Mouse (Mus musculus): ENCODE measurements around the gene Prss36.
"Not testable (repeated sequence)": the region's sequence is repeated elsewhere in the genome, so short reads cannot be mapped to it uniquely, and the experiment has no call there.

Prss36 gene

DNA sequence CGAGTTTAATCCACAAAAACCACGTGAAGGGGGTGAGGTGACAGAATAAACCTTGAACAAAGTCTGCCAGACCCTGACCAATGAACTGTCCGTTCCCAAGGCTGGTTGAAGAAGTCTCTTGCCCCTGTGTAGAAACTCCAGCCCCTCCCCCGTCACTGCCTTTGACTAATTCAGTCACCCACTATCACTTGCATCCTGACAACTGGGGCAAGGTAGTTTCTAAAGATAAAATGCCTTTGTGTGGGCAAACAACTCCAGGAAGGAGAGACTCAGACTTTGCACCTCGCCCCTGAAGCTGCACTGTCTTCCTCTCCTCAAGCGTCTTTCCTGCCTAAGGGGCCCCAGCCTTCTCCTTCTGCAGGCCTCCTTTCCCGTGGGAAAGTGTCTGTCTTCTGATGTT, 46.5 kb downstream of the Prss36 start:
- DNase-seq, result no peak

GRCm38 (mm10) chr7:127898179-127898956, 48.2 kb downstream of the Prss36 start:
- DNase-seq, result no peak

DNA sequence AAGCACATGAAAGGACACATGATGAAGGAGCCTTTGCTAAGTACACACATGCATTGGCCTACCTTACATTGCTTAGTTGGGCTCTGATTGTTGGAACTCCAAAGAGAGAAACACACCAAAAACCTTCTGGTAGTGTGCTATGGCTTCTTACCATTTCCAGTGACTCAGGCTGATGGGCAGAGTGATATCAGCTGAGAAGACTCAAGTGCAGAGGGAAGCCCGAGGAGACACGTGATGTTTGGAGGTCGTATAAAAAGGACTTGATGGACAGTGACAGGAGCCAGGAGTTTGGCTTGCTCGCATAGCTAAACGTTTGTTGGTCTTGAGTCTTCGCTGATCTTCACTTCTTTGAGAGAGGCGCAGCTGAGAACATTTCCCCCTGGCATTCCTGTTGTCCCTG, 49.0 kb downstream of the Prss36 start:
- DNase-seq, result no peak

DNA sequence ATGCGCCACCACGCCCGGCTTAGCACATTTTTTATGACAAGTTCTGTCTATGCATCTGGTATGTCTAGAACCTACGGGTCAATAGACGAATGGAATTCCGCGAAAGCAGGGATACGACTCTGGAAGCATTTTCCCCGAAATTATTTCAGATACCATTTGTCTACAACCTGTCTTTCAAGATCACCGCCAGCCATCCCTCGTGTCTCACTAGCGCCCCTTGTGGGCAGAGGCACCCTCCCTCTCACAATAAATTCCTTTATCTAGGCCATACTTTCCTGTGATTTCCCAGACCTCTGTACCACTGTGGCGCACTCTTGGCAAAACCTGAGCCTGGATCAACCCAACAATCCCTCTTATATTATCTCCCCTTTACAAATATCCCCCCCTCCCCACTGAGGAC, 50.1 kb downstream of the Prss36 start:
- DNase-seq, result peak; percentile 59

- DNase-seq, result not testable (repeated sequence)
These were observed 50.6 kb downstream of the Prss36 start for GRCm38 (mm10) chr7:127895891-127896290.

- peak; percentile 98 for DNase-seq
These were observed 51.1 kb downstream of the Prss36 start, which contains the start of the genes Gm21974 and Vkorc1 for GRCm38 (mm10) chr7:127895442-127895841. Gm21974 (minus strand) TSS chr7:127895454. Vkorc1 (minus strand) TSS chr7:127895617.

DNA sequence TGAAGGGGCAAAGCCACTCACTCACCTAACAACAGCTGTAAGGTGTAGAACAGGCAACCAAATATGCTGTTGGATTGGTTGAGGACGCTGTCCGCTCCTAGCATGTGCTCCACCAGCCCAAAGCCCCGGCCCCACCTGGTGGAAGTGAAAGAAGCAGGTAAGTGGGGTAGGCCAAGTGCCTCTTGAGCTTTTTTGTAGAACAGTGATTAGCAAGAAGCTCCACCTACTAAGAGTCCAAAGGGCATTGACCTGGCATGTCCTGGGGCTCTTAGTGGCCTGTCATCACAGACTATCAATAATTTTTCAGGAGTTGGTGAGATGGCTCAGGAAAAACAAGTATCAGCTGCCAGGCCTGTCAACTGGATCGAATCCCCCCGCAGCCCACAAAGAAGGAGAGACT, 52.0 kb downstream of the Prss36 start:
- DNase-seq, result peak; percentile 32

DNA sequence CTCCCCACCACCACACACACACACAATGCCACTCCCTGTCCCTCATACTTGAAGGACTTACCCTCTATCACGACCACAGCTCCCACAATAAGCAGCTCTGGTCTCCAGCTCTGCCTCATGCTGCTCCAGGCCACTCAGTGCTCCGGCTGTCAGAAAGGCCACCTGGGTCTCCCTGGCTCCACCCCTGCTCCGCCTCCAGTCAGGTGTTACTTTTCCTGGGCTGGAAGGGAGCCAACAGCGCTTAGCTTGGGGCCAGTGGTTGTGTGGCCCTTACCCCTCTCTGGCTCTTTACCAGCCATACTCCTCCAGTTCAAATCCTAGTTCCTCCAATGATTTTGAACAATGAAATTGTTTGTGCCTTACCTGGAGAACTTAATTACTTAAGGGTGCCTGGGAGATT, 55.7 kb downstream of the Prss36 start, which contains the start of gene Prss53:
Gene Prss53, minus strand, starts transcription at position 173 of the 400 bp plus-strand sequence.
- peak; percentile 77 for DNase-seq

- no peak for DNase-seq
These were observed 57.7 kb downstream of the Prss36 start for GRCm38 (mm10) chr7:127888821-127889220.

DNA sequence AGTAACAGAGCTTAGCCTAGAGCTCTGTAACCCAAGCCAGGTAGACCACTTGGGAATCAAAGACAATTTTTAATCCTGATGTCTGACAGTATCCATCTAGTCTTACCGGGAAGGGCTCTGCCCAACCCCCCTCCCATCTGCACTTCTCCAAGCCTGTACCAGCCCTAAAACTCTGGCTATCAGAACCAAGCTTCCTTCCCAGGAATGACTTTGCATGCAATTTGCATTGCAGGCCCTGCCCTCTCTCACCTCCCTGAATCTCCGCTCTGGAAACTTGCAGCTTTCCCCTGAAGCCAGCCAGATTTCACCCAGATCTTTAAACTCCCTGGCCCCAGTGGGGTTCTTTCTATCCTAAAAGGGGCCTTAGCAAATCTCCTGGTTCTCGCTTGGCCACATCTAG, 58.7 kb downstream of the Prss36 start:
- DNase-seq, result no peak

- no peak for DNase-seq
These were observed 59.3 kb downstream of the Prss36 start for GRCm38 (mm10) chr7:127887191-127887590.

DNA sequence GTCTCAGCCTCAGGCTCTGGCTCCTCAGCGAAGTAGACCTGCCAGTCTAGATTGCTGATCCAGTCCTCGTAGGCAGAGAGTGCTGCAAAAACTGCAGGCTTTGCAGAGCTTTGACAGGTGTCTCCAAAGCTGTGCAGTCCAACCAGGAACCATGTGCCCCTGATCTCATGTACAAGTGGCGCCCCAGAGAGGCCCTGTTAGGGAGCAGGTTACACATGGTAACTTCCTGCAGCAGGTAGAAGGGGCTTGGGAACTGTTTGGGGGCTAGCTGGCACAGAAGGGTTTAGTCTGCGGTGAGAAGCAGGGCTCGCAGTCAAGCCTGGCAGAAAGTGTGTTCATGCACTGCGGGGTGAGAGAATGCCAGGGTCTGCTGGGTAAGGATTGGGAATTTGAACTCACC, 60.0 kb downstream of the Prss36 start:
- DNase-seq, result no peak

DNA sequence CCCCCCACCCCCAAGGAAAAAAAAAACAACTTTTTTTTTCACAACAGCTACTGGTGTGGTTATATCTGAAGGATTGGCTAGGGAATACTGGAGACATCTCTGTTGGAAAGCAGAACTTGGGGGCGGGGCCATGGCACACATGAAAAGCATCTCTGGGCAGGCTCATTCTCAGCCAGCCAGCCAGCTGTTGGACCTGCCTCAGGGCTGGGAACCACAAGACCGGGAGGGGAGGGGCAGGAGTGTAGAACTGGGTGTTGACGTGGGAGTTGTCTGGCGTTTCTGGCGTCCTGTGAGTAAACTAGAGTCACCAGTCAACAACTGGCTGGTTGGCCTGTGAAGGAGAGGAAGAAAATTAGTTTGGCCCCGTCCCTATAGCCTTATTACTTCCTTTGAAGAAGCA, 60.6 kb downstream of the Prss36 start:
- no peak for DNase-seq
